Mouse (Mus musculus) lung, embryonic 16.5 days (tissue): ENCODE data around the gene Actr1a. TPM values are rescaled to one million over a fixed set of nuclear protein-coding genes. Genes with fewer than 3 reads are reported as not detected.

Experiments
- ATAC-seq: fragments of 200-750 bp; cut with Nextera tagmentation; 2 replicates; pipeline ENCODE4 v1.8.0; 2017; ENCODE audit warnings: low read depth, mild to moderate bottlenecking, moderate library complexity
- H3K27ac ChIP-seq: fragments of 300-500 bp; sonication (generic); 2 replicates; pipeline ENCODE4 v1.5.1; 2014; ENCODE audit warnings: mild to moderate bottlenecking, control low read depth, low read length
- H3K27me3 ChIP-seq: fragments of 300-500 bp; sonication (generic); 2 replicates; pipeline ENCODE4 v1.6.1; 2014; ENCODE audit warnings: low read depth, low read length, mixed read lengths; ENCODE audit not compliant: control insufficient read depth, insufficient read depth
- H3K36me3 ChIP-seq: fragments of 300-500 bp; sonication (generic); 2 replicates; pipeline ENCODE4 v1.6.1; 2014; ENCODE audit warnings: low read length; ENCODE audit not compliant: control insufficient read depth, insufficient read depth
- H3K4me1 ChIP-seq: fragments of 300-500 bp; sonication (generic); replicated peaks from 2 replicates; pipeline ENCODE4 v1.6.1; 2014; ENCODE audit warnings: low read length, mixed read lengths; ENCODE audit not compliant: control insufficient read depth, insufficient read depth
- H3K4me2 ChIP-seq: fragments of 300-500 bp; sonication (generic); 2 replicates; pipeline ENCODE4 v1.6.1; 2014; ENCODE audit warnings: low read depth, low read length, control low read depth
- H3K4me3 ChIP-seq: fragments of 300-500 bp; sonication (generic); 2 replicates; pipeline ENCODE4 v1.5.1; 2014; ENCODE audit warnings: mild to moderate bottlenecking, low read length, control low read depth
- H3K9ac ChIP-seq: fragments of 300-500 bp; sonication (generic); 2 replicates; pipeline ENCODE4 v1.6.1; 2014; ENCODE audit warnings: low read length, control low read depth
- H3K9me3 ChIP-seq: fragments of 300-500 bp; sonication (generic); 2 replicates; pipeline ENCODE4 v1.6.1; 2016; ENCODE audit warnings: low read length; ENCODE audit not compliant: control insufficient read depth
- WGBS: fragments of 180-500 bp; shearing (Covaris S2); extraction: QIAGEN DNeasy Blood & Tissue Kit; methylation state at CpG from one replicate; pipeline ENCODE4 v1.1.7; 2014; 5-methylcytosine and 5-hydroxymethylcytosine counted together
- polyA plus RNA-seq: library from polyadenylated mRNA; unstranded; fragments of >200 nt; fragmentation: Nextera tagmentation; extraction: Ambion mirVana; gene quantifications from 2 replicates; pipeline ENCODE4 v1.2.1, GENCODE M21; 2015

The Actr1a gene
- polyA plus RNA-seq, 1 experiment from 2014 or later: 137 TPM

DNA sequence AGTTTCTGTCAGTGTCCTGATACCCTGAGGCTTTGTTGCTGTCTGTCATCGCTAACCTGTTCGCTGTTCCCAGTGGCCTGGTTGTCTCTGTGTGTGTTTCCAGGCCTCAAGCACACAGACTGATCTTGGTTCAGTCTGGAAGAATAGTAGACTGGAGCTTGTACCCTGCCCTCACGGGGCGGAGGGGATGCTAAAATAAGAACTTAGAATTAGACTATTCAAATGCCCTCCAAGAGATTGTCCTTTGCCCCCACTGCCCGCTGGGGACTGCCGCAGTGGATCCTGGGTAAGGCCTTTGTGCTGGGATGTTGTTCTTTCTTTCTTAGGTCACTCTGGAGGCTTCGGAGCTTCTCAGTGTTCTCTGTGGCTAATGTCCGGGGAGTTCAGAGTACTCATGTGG is 29.7 kb upstream of the Actr1a start:
- WGBS: 94% methylated on average over 8 of the region's 8 CpGs
- no peak overlapping the region for H3K4me3 ChIP-seq
- H3K36me3 ChIP-seq: peaks cover 2% of the 10 kb centered on the region; the same call in 1 of the 2 replicates
- H3K9me3 ChIP-seq: no peaks in the 10 kb centered on the region
- H3K4me2 ChIP-seq: no peak overlapping the region
- no peak overlapping the region for H3K27ac ChIP-seq
- no peaks in the 10 kb centered on the region for H3K27me3 ChIP-seq
- H3K9ac ChIP-seq: no peak overlapping the region
- no peak for ATAC-seq
- peaks cover 24% of the 10 kb centered on the region for H3K4me1 ChIP-seq

DNA sequence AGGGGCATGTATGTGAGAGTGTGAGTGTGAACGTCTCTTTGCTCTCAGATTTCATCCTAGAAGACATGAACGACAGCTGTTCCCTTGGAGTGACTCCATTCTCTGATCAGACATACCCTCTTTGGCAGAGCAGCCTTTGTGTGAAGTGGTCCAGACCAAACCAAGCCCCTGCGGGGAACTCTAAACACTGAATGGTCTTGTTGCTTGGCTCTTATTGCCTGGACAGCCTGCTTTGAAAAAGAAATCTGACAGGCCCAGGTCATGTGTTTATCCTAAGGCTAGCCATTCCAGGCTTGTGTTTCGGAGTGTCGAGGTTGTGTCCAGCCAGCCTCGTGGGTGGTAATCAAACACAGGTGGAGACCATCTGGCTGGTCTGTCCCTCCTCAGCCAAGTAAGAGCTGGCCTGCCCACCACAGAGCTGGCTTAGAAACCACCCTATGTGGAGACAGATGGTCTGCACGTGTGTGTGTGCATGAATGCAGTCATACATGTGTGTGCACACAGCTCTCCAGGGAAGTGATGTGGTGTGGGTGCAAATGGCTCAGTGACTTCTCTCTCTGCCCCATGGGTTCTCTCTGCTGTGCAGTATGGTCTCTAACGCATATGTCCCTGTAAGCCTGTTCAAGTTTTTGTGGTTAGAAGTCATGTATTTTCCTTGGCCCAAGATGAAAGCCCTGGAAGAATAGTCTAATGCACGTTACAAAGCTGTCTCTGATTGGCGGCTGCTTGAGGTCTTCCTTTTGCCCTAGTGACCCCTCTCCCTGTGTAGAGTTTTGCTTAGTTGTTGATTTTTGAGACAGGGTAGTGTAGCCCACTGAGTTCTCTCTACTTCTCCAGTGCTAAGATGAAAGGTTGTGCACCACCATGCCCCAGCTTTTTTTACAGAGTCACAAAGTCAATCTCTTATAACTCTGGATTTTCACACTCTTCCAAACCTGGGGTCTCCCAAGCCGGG is 27.1 kb upstream of the Actr1a start:
- Histone ChIP-seq H3K4me1 (peaks cover 27% of the 10 kb centered on the region), H3K4me2 (no peak overlapping the region), H3K4me3 (no peak overlapping the region), H3K36me3 (peaks cover 2% of the 10 kb centered on the region; the same call in 1 of the 2 replicates), H3K27me3 (no peaks in the 10 kb centered on the region), H3K9ac (no peak overlapping the region), H3K9me3 (no peaks in the 10 kb centered on the region), H3K27ac (peak overlapping the region; percentile 73)
- ATAC-seq: peak; percentile 79
- 29% methylated on average over 11 of the region's 11 CpGs for WGBS

DNA sequence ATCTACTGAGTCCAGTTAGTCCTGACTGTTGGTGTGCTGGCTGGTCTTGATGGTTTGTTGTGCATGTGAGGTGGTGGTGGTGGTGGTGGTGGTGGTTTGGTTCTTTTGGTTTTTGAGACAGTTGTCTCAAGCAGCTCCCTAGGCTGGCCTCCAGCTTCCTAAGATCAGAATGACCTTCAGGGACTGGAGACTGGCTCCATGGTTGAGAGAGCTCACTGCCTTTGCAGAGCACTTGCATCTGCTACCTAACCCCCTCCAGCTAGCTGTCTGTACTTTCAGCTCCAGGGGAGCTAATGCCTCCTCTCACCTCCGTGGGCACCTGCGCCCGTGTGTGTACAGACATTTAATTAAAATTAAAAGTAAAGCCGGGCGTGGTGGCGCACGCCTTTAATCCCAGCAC is 24.9 kb upstream of the Actr1a start:
- Histone ChIP-seq H3K9me3 (no peaks in the 10 kb centered on the region), H3K27ac (no peak overlapping the region), H3K9ac (no peak overlapping the region), H3K4me1 (peaks cover 27% of the 10 kb centered on the region), H3K27me3 (no peaks in the 10 kb centered on the region), H3K4me2 (no peak overlapping the region), H3K36me3 (no peaks in the 10 kb centered on the region), H3K4me3 (no peak overlapping the region)
- 90% methylated on average over 7 of the region's 7 CpGs for WGBS
- ATAC-seq: no peak

DNA sequence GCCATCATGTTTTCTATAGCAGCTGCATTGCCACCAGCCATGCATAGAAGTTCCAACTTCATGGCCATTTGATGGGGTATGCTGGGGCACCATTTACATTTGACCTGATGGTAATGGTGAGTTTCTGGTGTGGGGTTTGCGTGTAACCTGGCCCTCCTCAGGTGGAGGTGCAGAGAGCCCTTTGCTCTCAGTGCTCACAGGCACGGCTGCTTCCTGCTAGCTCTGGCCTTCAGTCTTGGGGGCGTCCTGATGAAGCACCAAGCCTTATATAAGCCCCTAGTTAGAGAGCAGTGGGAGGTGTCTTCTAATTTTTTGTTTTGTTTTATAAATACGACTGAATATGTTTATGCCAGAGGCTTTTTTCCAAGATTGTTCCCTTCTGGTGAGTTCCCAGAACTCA is 22.5 kb upstream of the Actr1a start:
- WGBS: 64% methylated on average over 4 of the region's 4 CpGs
- H3K4me1 ChIP-seq: peaks cover 23% of the 10 kb centered on the region
- ATAC-seq: no peak

DNA sequence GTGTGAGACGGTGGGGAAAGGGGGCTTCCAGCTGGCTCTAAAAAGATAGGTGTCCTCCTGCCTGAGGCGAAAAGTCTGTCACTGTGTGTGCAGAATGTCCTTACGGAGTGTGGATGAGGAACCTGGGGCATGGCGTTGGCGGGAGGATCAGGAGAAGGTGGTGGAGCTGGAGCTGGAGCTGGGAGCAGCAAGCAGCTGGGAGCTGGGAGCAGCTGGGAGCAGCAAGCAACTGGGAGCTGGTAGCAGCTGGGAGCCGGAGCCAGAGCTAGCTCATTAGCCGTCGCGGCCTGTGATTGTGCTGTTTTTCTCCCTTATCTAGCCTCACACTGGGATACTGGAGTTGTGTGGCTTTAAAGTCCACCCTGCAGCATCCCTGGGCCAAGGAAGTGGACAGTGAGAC is 20.7 kb upstream of the Actr1a start:
- no peaks in the 10 kb centered on the region for H3K27me3 ChIP-seq
- H3K27ac ChIP-seq: no peak overlapping the region
- no peaks in the 10 kb centered on the region for H3K9me3 ChIP-seq
- H3K4me2 ChIP-seq: no peak overlapping the region
- WGBS: 57% methylated on average over 9 of the region's 9 CpGs
- H3K9ac ChIP-seq: no peak overlapping the region
- H3K36me3 ChIP-seq: no peaks in the 10 kb centered on the region
- ATAC-seq: no peak
- peaks cover 6% of the 10 kb centered on the region for H3K4me1 ChIP-seq
- no peak overlapping the region for H3K4me3 ChIP-seq

More for the DNA sequence above, 22.5 kb upstream of the Actr1a start:
- no peaks in the 10 kb centered on the region for H3K9me3 ChIP-seq
- H3K27ac ChIP-seq: no peak overlapping the region
- H3K36me3 ChIP-seq: no peaks in the 10 kb centered on the region
- no peak overlapping the region for H3K4me2 ChIP-seq
- H3K4me3 ChIP-seq: no peak overlapping the region
- no peaks in the 10 kb centered on the region for H3K27me3 ChIP-seq
- no peak overlapping the region for H3K9ac ChIP-seq

DNA sequence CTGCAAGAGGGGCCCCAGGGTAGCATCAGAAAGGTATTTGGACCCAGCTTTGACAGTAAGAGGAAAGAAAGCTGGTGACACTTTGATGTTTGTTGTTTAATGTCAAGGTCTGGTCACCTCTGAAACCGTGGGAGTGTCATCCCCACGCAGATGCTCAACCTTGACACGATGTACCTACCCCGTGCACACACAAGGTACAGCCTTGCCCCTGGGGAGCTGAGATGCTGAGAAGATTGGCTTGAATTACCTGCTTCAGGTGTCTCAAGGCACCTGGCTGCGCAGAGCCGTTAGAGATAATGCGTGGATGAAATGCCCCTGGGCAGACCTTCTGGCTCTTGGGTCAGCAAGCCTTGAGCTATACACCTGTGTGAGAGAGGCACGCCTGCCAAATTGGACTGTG is 18.9 kb upstream of the Actr1a start:
- no peak overlapping the region for H3K27ac ChIP-seq
- H3K4me3 ChIP-seq: no peak overlapping the region
- H3K36me3 ChIP-seq: no peaks in the 10 kb centered on the region
- no peaks in the 10 kb centered on the region for H3K9me3 ChIP-seq
- ATAC-seq: no peak
- WGBS: 86% methylated on average over 8 of the region's 8 CpGs
- H3K9ac ChIP-seq: no peak overlapping the region
- H3K27me3 ChIP-seq: no peaks in the 10 kb centered on the region
- peaks cover 3% of the 10 kb centered on the region; the same call in 1 of the 2 replicates for H3K4me1 ChIP-seq
- H3K4me2 ChIP-seq: no peak overlapping the region

DNA sequence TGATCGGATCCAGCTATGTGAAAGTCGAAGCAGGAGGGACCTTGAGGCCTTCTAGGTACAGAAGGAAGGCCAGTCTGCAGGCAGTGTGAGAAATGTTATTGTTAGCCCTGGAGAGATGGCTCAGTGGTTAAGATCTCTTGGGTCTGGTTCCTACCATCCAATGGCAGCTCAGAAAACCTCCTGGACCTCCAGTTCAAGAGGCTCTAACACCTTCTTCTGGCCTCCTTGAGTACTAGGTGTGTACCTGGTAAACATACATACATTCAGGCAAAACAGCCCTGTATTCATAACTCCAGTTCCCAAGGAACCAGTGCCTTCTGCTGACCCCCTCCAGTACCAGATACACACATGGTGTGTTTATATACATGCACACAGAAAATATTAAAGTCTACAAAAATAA is 18.4 kb upstream of the Actr1a start:
- no peaks in the 10 kb centered on the region for H3K27me3 ChIP-seq
- H3K9ac ChIP-seq: no peak overlapping the region
- H3K27ac ChIP-seq: no peak overlapping the region
- 76% methylated on average over 2 of the region's 2 CpGs for WGBS
- H3K4me3 ChIP-seq: no peak overlapping the region
- H3K36me3 ChIP-seq: no peaks in the 10 kb centered on the region
- ATAC-seq: no peak
- peaks cover 3% of the 10 kb centered on the region; the same call in 1 of the 2 replicates for H3K4me1 ChIP-seq
- H3K9me3 ChIP-seq: no peaks in the 10 kb centered on the region
- no peak overlapping the region for H3K4me2 ChIP-seq

DNA sequence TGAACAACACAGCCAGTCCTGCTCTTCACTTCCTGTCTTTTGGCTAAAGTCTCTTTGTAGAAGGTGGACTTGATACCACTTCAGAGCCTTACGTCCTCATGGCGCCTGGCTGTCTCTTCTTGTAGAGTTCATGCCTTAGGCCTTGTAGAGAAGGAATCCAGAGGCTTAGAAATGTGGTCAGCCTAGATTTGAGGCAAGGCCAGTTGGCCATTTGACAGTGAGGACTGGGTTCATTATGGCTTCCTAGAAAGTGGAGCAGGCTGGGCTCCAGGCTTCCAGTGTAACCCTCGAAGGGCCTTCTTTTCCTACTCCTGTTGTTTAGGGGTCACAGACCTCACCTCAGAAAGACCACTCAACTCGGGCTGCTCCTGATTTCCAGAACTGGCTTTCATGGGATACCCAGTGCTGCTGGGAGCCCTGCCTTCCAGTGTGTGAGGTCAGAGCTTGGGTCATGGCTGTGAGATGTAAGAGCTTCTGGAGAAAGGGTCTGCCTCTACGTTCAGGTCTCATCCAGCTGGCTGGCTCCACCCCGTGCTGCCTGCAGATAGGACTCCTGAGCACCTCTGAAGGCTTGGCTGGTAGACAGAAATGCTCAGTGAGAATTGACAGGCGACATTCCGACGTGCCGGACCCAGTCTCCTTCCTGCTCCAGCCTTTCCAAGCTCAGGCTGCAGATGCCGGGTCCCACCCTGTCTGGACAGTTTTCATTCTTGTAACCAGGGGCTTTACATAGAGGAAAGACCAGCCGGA is 16.7 kb upstream of the Actr1a start:
- WGBS: 73% methylated on average over 12 of the region's 12 CpGs
- Histone ChIP-seq H3K9me3 (no peaks in the 10 kb centered on the region), H3K27me3 (no peaks in the 10 kb centered on the region), H3K36me3 (no peaks in the 10 kb centered on the region), H3K4me1 (no peaks in the 10 kb centered on the region; the same call in 1 of the 2 replicates), H3K27ac (no peak overlapping the region), H3K4me3 (no peak overlapping the region), H3K9ac (no peak overlapping the region), H3K4me2 (no peak overlapping the region)
- ATAC-seq: no peak

DNA sequence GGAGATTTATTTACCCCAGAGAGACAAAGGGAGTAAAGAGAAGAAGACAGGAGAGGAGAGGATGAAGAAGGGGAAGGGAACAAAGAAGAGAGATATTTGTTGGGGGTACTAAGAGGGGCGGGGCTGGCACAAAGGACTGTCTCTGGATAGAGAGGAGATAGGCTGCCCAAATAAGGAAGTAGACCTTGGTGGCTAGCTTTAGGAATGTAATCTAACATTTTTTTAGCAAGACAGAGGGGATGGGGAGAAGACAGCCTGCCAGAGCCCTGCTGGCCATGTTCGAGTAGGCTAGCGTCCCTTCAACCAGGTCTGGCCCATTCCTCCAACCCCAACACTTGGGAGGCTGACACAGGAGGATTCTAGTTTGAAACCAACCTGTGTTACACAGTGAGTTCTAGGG is 14.0 kb upstream of the Actr1a start:
- no peak overlapping the region for H3K9ac ChIP-seq
- no peak overlapping the region for H3K27ac ChIP-seq
- no peaks in the 10 kb centered on the region for H3K9me3 ChIP-seq
- H3K4me1 ChIP-seq: no peaks in the 10 kb centered on the region; the same call in 1 of the 2 replicates
- 63% methylated on average over 3 of the region's 3 CpGs for WGBS
- H3K27me3 ChIP-seq: no peaks in the 10 kb centered on the region
- no peaks in the 10 kb centered on the region for H3K36me3 ChIP-seq
- H3K4me3 ChIP-seq: no peak overlapping the region
- H3K4me2 ChIP-seq: no peak overlapping the region
- peak; percentile 51 for ATAC-seq
